Mouse (Mus musculus) neural tube, embryonic 14.5 days (tissue): ENCODE results near the gene Myo1g. TPM values are rescaled to one million over a fixed set of nuclear protein-coding genes. Genes with fewer than 3 reads are reported as not detected.

Source experiments
- ATAC-seq: fragments of 200-750 bp; cut with Nextera tagmentation; 2 replicates; pipeline ENCODE4 v1.8.0; 2017; ENCODE audit warnings: low read depth, mild to moderate bottlenecking, moderate TSS enrichment, moderate library complexity
- H3K27ac ChIP-seq: fragments of 300-500 bp; sonication (generic); 2 replicates; pipeline ENCODE4 v1.5.1; 2014; ENCODE audit warnings: low read depth, mild to moderate bottlenecking, control low read depth, low read length, moderate library complexity, mixed read lengths
- H3K27me3 ChIP-seq: fragments of 300-500 bp; sonication (generic); 2 replicates; pipeline ENCODE4 v1.6.1; 2014; ENCODE audit warnings: low read length; ENCODE audit not compliant: control insufficient read depth, insufficient read depth
- H3K36me3 ChIP-seq: fragments of 300-500 bp; sonication (generic); 2 replicates; pipeline ENCODE4 v1.6.1; 2014; ENCODE audit warnings: low read length, mixed read lengths; ENCODE audit not compliant: control insufficient read depth, insufficient read depth
- H3K4me1 ChIP-seq: fragments of 300-500 bp; sonication (generic); 2 replicates; pipeline ENCODE4 v1.6.1; 2014; ENCODE audit warnings: low read length; ENCODE audit not compliant: control insufficient read depth, insufficient read depth
- H3K4me2 ChIP-seq: fragments of 300-500 bp; sonication (generic); 2 replicates; pipeline ENCODE4 v1.6.1; 2014; ENCODE audit warnings: mild to moderate bottlenecking, low read depth, low read length, control low read depth
- H3K4me3 ChIP-seq: fragments of 300-500 bp; sonication (generic); 2 replicates; pipeline ENCODE4 v1.5.1; 2014; ENCODE audit warnings: low read depth, low read length, control low read depth, mixed read lengths
- H3K9ac ChIP-seq: fragments of 300-500 bp; sonication (generic); replicated peaks from 2 replicates; pipeline ENCODE4 v1.6.1; 2014; ENCODE audit warnings: low read depth, mild to moderate bottlenecking, control low read depth, low read length, mixed read lengths
- H3K9me3 ChIP-seq: fragments of 300-500 bp; sonication (generic); 2 replicates; pipeline ENCODE4 v1.6.1; 2016; ENCODE audit warnings: low read length; ENCODE audit not compliant: control insufficient read depth
- WGBS: fragments of 180-500 bp; shearing (Covaris S2); extraction: QIAGEN DNeasy Blood & Tissue Kit; methylation state at CpG from one replicate; pipeline ENCODE4 v1.1.7; 2014; 5-methylcytosine and 5-hydroxymethylcytosine counted together
- polyA plus RNA-seq: library from polyadenylated mRNA; unstranded; fragments of >200 nt; fragmentation: Nextera tagmentation; extraction: Ambion mirVana; gene quantifications from 2 replicates; pipeline ENCODE4 v1.2.1, GENCODE M21; 2014

The Myo1g gene
- polyA plus RNA-seq, 1 experiment from 2014 or later, result 0.16 TPM

DNA sequence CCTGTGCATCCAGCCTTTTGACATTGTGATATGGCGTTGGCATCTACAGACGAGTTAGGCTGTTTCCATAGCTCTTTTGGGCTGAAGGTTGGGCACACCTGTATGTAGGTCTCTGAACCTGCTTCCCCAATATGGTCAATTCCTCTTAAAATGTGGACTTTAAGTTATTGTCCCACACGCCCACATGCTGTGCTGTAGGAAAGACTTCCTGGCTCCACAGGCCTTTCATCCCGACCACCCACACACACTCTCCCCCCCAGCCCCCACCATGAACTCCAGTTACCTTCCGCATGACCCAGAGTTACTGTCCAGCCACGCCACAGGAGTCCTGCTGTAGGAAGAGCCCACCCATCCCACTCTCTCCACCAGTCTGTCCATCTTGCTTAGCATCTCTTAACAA, 33.8 kb downstream of the Myo1g start:
- H3K9ac ChIP-seq, result no peak overlapping the region
- 65% methylated on average over 6 of the region's 6 CpGs for WGBS
- no peak for ATAC-seq
- no peaks in the 10 kb centered on the region for H3K27me3 ChIP-seq
- no peaks in the 10 kb centered on the region for H3K4me1 ChIP-seq
- H3K4me3 ChIP-seq, result no peak overlapping the region
- H3K4me2 ChIP-seq, result no peak overlapping the region
- H3K9me3 ChIP-seq, result no peaks in the 10 kb centered on the region
- no peak overlapping the region for H3K27ac ChIP-seq
- H3K36me3 ChIP-seq, result no peaks in the 10 kb centered on the region

DNA sequence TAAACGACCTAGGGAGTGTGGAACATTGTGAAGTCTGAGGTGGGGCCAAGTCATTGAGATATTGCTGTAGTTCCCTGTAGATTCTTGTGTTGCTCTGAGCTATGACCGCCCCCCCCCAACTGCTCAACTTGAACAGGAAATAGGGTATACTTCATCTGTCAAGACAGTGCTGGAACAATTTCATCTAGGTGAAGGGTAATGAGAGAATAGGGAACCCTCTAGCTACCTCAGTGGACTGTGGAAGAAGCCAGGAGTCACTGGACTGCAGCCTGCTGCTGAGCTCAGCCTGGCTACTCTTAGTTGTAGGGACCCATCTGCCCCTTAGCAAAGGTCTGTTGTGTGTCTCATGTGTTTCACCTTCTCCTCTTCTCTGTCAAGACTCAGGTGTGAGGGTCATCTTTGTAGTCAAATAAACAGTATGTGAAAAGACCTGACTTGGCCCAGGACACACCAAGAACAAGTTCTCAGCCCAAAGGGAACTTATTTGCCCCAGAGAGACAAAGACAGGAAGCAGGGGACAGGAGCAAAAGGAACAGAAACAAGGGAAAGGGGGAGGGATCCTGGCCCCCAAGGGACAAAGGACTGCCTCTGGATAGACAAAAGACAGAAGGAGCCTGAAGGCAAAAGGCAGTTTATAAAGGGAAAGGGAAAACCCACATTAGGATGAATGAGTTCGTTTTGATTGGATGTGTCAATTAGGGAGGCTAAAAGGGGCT, 36.4 kb downstream of the Myo1g start:
- Histone ChIP-seq H3K4me3 (no peak overlapping the region), H3K9ac (no peak overlapping the region), H3K27ac (no peak overlapping the region), H3K4me1 (no peaks in the 10 kb centered on the region), H3K4me2 (no peak overlapping the region), H3K36me3 (no peaks in the 10 kb centered on the region), H3K27me3 (no peaks in the 10 kb centered on the region), H3K9me3 (no peaks in the 10 kb centered on the region)
- 53% methylated on average over 3 of the region's 3 CpGs for WGBS
- no peak for ATAC-seq

DNA sequence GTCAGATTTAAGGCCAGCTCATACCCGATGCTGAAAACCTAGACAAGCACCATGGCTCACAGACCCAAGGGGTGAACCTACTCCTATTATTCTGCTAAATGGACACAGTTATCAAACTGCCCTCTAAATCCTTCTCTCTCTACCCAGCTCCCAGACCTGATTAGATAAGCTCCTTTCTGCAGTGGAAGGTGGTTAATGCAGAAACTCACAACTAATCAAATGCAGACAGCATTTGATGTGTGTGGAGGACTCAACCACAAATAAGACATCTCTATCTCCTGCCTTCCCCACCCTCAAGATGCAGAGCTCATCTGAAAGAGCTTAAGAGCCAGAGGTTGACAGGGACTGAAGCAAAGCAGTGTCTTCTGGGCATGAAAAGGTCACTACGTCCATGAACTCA, 37.7 kb downstream of the Myo1g start:
- Histone ChIP-seq H3K9ac (no peak overlapping the region), H3K4me1 (no peaks in the 10 kb centered on the region), H3K4me2 (no peak overlapping the region), H3K27ac (no peak overlapping the region), H3K27me3 (no peaks in the 10 kb centered on the region), H3K4me3 (no peak overlapping the region), H3K36me3 (no peaks in the 10 kb centered on the region), H3K9me3 (no peaks in the 10 kb centered on the region)
- ATAC-seq, result no peak
- WGBS, result 87% methylated on average over 2 of the region's 2 CpGs

GRCm38 (mm10) chr11:6481669-6482185, 39.0 kb downstream of the Myo1g start:
- H3K27ac ChIP-seq, result no peak overlapping the region

GRCm38 (mm10) chr11:6480681-6481405, 39.9 kb downstream of the Myo1g start:
- Histone ChIP-seq H3K4me2 (no peak overlapping the region), H3K4me3 (no peak overlapping the region), H3K9ac (no peak overlapping the region), H3K36me3 (no peaks in the 10 kb centered on the region), H3K4me1 (no peaks in the 10 kb centered on the region), H3K9me3 (no peaks in the 10 kb centered on the region), H3K27ac (no peak overlapping the region), H3K27me3 (no peaks in the 10 kb centered on the region)
- no peak for ATAC-seq
- WGBS, result 79% methylated on average over 13 of the region's 13 CpGs

More at GRCm38 (mm10) chr11:6481669-6482185, 39.0 kb downstream of the Myo1g start:
- no peaks in the 10 kb centered on the region for H3K36me3 ChIP-seq
- no peaks in the 10 kb centered on the region for H3K27me3 ChIP-seq
- H3K4me1 ChIP-seq, result no peaks in the 10 kb centered on the region
- ATAC-seq, result no peak
- H3K4me3 ChIP-seq, result no peak overlapping the region
- no peak overlapping the region for H3K4me2 ChIP-seq
- no peak overlapping the region for H3K9ac ChIP-seq
- WGBS, result 82% methylated on average over 6 of the region's 6 CpGs
- H3K9me3 ChIP-seq, result no peaks in the 10 kb centered on the region

DNA sequence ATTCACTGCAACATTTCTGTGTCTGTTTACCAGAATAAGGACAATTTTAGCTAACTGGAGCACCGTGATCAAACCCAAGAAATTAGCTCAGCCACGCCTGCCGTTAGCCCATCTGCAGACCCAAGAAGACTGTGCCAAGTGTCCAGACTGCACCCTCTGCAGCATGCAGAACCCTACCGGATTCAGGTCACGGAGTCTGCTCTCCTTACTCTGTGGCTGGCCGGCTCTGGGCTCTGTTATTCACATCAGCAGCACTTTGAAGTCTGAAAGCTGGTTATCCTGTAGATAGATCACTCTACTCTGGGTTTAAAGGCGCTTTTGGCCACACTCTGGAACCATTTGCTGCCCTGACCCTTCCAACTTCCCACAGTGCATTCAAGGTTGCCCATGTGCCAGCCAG, 40.6 kb downstream of the Myo1g start:
- Histone ChIP-seq H3K4me3 (no peak overlapping the region), H3K27me3 (no peaks in the 10 kb centered on the region), H3K36me3 (no peaks in the 10 kb centered on the region), H3K4me2 (no peak overlapping the region), H3K9me3 (no peaks in the 10 kb centered on the region), H3K9ac (no peak overlapping the region), H3K27ac (no peak overlapping the region), H3K4me1 (no peaks in the 10 kb centered on the region)
- WGBS, result 68% methylated on average over 7 of the region's 7 CpGs
- ATAC-seq, result no peak

GRCm38 (mm10) chr11:6479231-6479630, 41.5 kb downstream of the Myo1g start:
- Histone ChIP-seq H3K4me3 (no peak overlapping the region), H3K27me3 (no peaks in the 10 kb centered on the region), H3K9me3 (no peaks in the 10 kb centered on the region), H3K4me1 (peaks cover 4% of the 10 kb centered on the region; the same call in 1 of the 2 replicates), H3K27ac (no peak overlapping the region), H3K4me2 (no peak overlapping the region), H3K36me3 (no peaks in the 10 kb centered on the region), H3K9ac (no peak overlapping the region)
- 88% methylated on average over 2 of the region's 2 CpGs for whole genome bisulfite sequencing
- no peak for ATAC-seq

GRCm38 (mm10) chr11:6477350-6477749, 43.4 kb downstream of the Myo1g start:
- ATAC-seq, result no peak
- Histone ChIP-seq H3K4me2 (no peak overlapping the region), H3K27me3 (no peaks in the 10 kb centered on the region), H3K27ac (no peak overlapping the region), H3K4me1 (peaks cover 18% of the 10 kb centered on the region), H3K4me3 (no peak overlapping the region), H3K9me3 (no peaks in the 10 kb centered on the region), H3K36me3 (no peaks in the 10 kb centered on the region), H3K9ac (no peak overlapping the region)
- 96% methylated on average over 1 of the region's 1 CpGs for WGBS

- H3K9me3 ChIP-seq, result no peaks in the 10 kb centered on the region
- no peak overlapping the region for H3K4me3 ChIP-seq
- no peak for ATAC-seq
- 70% methylated on average over 6 of the region's 6 CpGs for WGBS
- no peaks in the 10 kb centered on the region for H3K27me3 ChIP-seq
- no peaks in the 10 kb centered on the region for H3K36me3 ChIP-seq
- H3K27ac ChIP-seq, result no peak overlapping the region
- H3K9ac ChIP-seq, result no peak overlapping the region
- no peak overlapping the region for H3K4me2 ChIP-seq
- H3K4me1 ChIP-seq, result peaks cover 22% of the 10 kb centered on the region
Measured at GRCm38 (mm10) chr11:6476876-6477275, 43.9 kb downstream of the Myo1g start.
